Mouse (Mus musculus): ENCODE data around the gene Sox21.

DNA sequence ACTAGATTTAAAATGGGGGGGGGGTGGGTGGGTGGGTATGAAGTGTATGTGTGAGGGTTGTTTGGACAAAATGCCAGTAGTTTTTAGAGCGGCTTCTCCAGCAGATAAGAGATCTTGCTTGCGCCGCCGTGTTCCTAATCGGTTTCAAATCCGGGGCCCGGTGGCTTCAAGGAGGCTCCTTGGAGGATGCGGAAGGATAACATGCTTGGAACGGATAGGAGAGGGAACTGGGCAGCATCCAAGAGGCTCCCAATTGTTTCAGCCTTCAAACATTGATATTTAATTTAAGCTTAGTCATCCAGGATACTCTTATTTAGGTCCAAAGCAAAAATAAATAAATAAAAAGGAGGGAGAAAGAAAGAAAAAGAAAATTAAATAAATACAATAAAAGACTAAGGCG is 43.2 kb downstream of the Sox21 start:
- TF ChIP-seq CTCF (IDR thresholded peaks at IDR 0.05; ENCODE audit: insufficient read depth, low read depth, low read length) = no peak
- no peak for TF ChIP-seq POLR2A (IDR thresholded peaks at IDR 0.05; ENCODE audit: insufficient read depth, low read depth, low read length)

All from olfactory bulb, adult 2 months (tissue).